Mouse (Mus musculus) thymus, postnatal 10 days (tissue): ENCODE measurements around the gene Ubap1.

ENCODE experiments used
- DNase-seq, 2 experiments: peaks; one replicate each; pipeline ENCODE4 v3.0.0; 2021; ENCODE audit warnings: low spot score in 2 of 2

The Ubap1 gene

GRCm38 (mm10) chr4:41357154-41357553 is 8.4 kb downstream of the Ubap1 start:
- no peak for DNase-seq

GRCm38 (mm10) chr4:41358669-41359068 is 9.9 kb downstream of the Ubap1 start:
- DNase-seq, result no peak

- DNase-seq, result no peak
Measured at GRCm38 (mm10) chr4:41359358-41359757, 10.6 kb downstream of the Ubap1 start.

GRCm38 (mm10) chr4:41361059-41361458 is 12.3 kb downstream of the Ubap1 start:
- no peak for DNase-seq

- no peak for DNase-seq
Measured at GRCm38 (mm10) chr4:41368198-41368597, 19.4 kb downstream of the Ubap1 start.

GRCm38 (mm10) chr4:41369702-41370437 is 21.1 kb downstream of the Ubap1 start:
- DNase-seq, result no peak

GRCm38 (mm10) chr4:41377567-41377966 is 28.8 kb downstream of the Ubap1 start:
- DNase-seq, result no peak

GRCm38 (mm10) chr4:41381213-41381950 is 32.6 kb downstream of the Ubap1 start:
- no peak for DNase-seq

GRCm38 (mm10) chr4:41386412-41386975 is 37.7 kb downstream of the Ubap1 start:
- DNase-seq, result no peak

- DNase-seq, result no peak
Measured at GRCm38 (mm10) chr4:41387755-41388469, 39.1 kb downstream of the Ubap1 start.

- DNase-seq, result no peak
Measured at GRCm38 (mm10) chr4:41388616-41389015, 39.8 kb downstream of the Ubap1 start.

GRCm38 (mm10) chr4:41389240-41389639 is 40.4 kb downstream of the Ubap1 start:
- DNase-seq, result no peak

- DNase-seq, result peak; percentile 29 to 62
Measured at GRCm38 (mm10) chr4:41390122-41390521, 41.3 kb downstream of the Ubap1 start.

- no peak for DNase-seq
Measured at GRCm38 (mm10) chr4:41391015-41391414, 42.2 kb downstream of the Ubap1 start.

- DNase-seq, result no peak
Measured at GRCm38 (mm10) chr4:41394651-41395050, 45.9 kb downstream of the Ubap1 start.

GRCm38 (mm10) chr4:41398353-41398752 is 49.6 kb downstream of the Ubap1 start:
- no peak for DNase-seq

- no peak for DNase-seq
Measured at GRCm38 (mm10) chr4:41399904-41400303, 51.1 kb downstream of the Ubap1 start.

- no peak for DNase-seq
Measured at GRCm38 (mm10) chr4:41401167-41401566, 52.4 kb downstream of the Ubap1 start.

- no peak for DNase-seq
Measured at GRCm38 (mm10) chr4:41401573-41401972, 52.8 kb downstream of the Ubap1 start.

GRCm38 (mm10) chr4:41406597-41406996 is 57.8 kb downstream of the Ubap1 start:
- DNase-seq, result no peak

GRCm38 (mm10) chr4:41407353-41407752 is 58.6 kb downstream of the Ubap1 start:
- no peak for DNase-seq

GRCm38 (mm10) chr4:41409341-41409740 is 60.5 kb downstream of the Ubap1 start:
- DNase-seq, result no peak
